ENCODE assay signal across 25 mouse cellular contexts in genomic region chr10:60726896-60727295, GRCm38 (mm10). TPM values are rescaled to one million over a fixed set of nuclear protein-coding genes. Genes with fewer than 3 reads are reported as not detected.
DNase-seq lines count a peak whose midpoint lies in the region; ATAC-seq and TF ChIP-seq lines count a peak whose summit lies in the region.
"Had no signal": no experiment of that assay in that cellular context is flagged by ENCODE, and none has a peak within 500 bp of the region (broad histone marks: within the 10 kb centered on the region; RNA-seq: fewer than 3 reads in every experiment).

No protein-coding gene starts in this region.

- no peak overlapping the region for H3K9ac ChIP-seq in kidney, embryonic 14.5 days (ENCODE audit: low read depth, low read length)
- H3K9ac ChIP-seq in kidney, embryonic 16.5 days (replicated peaks; ENCODE audit: low read length) = no peak overlapping the region
- H3K9ac ChIP-seq: embryonic facial prominence, embryonic 12.5 days; forebrain, embryonic 12.5 days; forebrain, embryonic 15.5 days; forebrain, postnatal 0 days had no signal

- H3K27ac ChIP-seq in kidney, embryonic 14.5 days (ENCODE audit: low read depth, low read length) = no peak overlapping the region
- H3K27ac ChIP-seq in kidney, embryonic 16.5 days (ENCODE audit: low read length) = no peak overlapping the region
- H3K27ac ChIP-seq: embryonic facial prominence, embryonic 12.5 days; forebrain, embryonic 10.5 days; forebrain, embryonic 12.5 days had no signal

- H3K4me3 ChIP-seq in kidney, embryonic 14.5 days (ENCODE audit: low read length) = no peak overlapping the region
- no peak overlapping the region for H3K4me3 ChIP-seq in kidney, embryonic 16.5 days (ENCODE audit: low read length)
- H3K4me3 ChIP-seq in E14TG2a.4 (replicated peaks; ENCODE audit: low read length) = 0 out of 2 replicates have a peak overlapping the region, but pooled peaks have one; percentile 3
- H3K4me3 ChIP-seq: embryonic facial prominence, embryonic 12.5 days; erythroblast, embryonic 14.5 days; forebrain, embryonic 10.5 days; forebrain, embryonic 12.5 days; forebrain, embryonic 15.5 days had no signal

- 73% methylated on average over 3 of the region's 3 CpGs for WGBS in kidney, embryonic 14.5 days
- WGBS in kidney, embryonic 16.5 days = 81% methylated on average over 3 of the region's 3 CpGs

- no peaks in the 10 kb centered on the region for H3K4me1 ChIP-seq in kidney, embryonic 14.5 days (ENCODE audit: control insufficient read depth, insufficient read depth, low read length)
- H3K4me1 ChIP-seq in kidney, embryonic 16.5 days (ENCODE audit: insufficient read depth, low read length) = no peaks in the 10 kb centered on the region
- peaks cover 96% of the 10 kb centered on the region for H3K4me1 ChIP-seq in E14TG2a.4 (replicated peaks; ENCODE audit: low read depth, low read length)

- TF ChIP-seq CTCF in E14TG2a.4 (conservative IDR thresholded peaks at IDR 0.05; ENCODE audit: low read length) = no peak

- peak; percentile 89 for DNase-seq in ES-CJ7 (ENCODE audit: low read depth, low spot score)
- DNase-seq in R1 (ENCODE audit: low read depth, low spot score) = peak; percentile 86
- no peak for DNase-seq in urinary bladder, postnatal 25 days (ENCODE audit: low spot score)
- no peak for DNase-seq in lung, postnatal 14 days
- DNase-seq in Muller cell, postnatal 12 days (ENCODE audit: inconsistent ontology term) = no peak
- DNase-seq: adrenal gland, adult 2 months; adrenal gland, postnatal 10 days; adrenal gland, postnatal 25 days; cerebellum, adult 11 months; cerebellum, adult 18-20 months; cerebellum, adult 8-10 months; cerebellum, adult 9-11 months; cerebellum, postnatal 14 days; cerebellum, postnatal 36 days; embryo, embryonic 11 days; forebrain, postnatal 0 days had no signal

- no peaks in the 10 kb centered on the region for H3K27me3 ChIP-seq in kidney, embryonic 14.5 days (ENCODE audit: control insufficient read depth, insufficient read depth, low read length)
- no peaks in the 10 kb centered on the region for H3K27me3 ChIP-seq in kidney, embryonic 16.5 days (ENCODE audit: insufficient read depth, low read length)
- H3K27me3 ChIP-seq in E14TG2a.4 (ENCODE audit: insufficient read depth, low read length) = no peaks in the 10 kb centered on the region
- H3K27me3 ChIP-seq: embryonic facial prominence, embryonic 12.5 days; forebrain, embryonic 15.5 days had no signal

- H3K9me3 ChIP-seq in kidney, embryonic 14.5 days (ENCODE audit: control insufficient read depth, low read length) = no peaks in the 10 kb centered on the region
- H3K9me3 ChIP-seq in kidney, embryonic 16.5 days (ENCODE audit: low read length) = no peaks in the 10 kb centered on the region
- H3K9me3 ChIP-seq in E14TG2a.4 (ENCODE audit: low read length) = no peaks in the 10 kb centered on the region
- H3K9me3 ChIP-seq: embryonic facial prominence, embryonic 12.5 days; forebrain, embryonic 10.5 days; forebrain, embryonic 12.5 days; forebrain, embryonic 15.5 days; G1E had no signal

- H3K4me2 ChIP-seq in kidney, embryonic 14.5 days (replicated peaks; ENCODE audit: low read depth, low read length) = no peak overlapping the region
- no peak overlapping the region for H3K4me2 ChIP-seq in kidney, embryonic 16.5 days (replicated peaks; ENCODE audit: low read depth, low read length)
- H3K4me2 ChIP-seq: embryonic facial prominence, embryonic 12.5 days; forebrain, embryonic 12.5 days; forebrain, embryonic 15.5 days had no signal

- H3K36me3 ChIP-seq in kidney, embryonic 14.5 days (ENCODE audit: control insufficient read depth, insufficient read depth, low read length) = no peaks in the 10 kb centered on the region
- H3K36me3 ChIP-seq in kidney, embryonic 16.5 days (ENCODE audit: insufficient read depth, low read length) = peaks cover 4% of the 10 kb centered on the region; the same call in 1 of the 2 replicates
- H3K36me3 ChIP-seq in E14TG2a.4 (ENCODE audit: insufficient read depth, low read length) = no peaks in the 10 kb centered on the region
- H3K36me3 ChIP-seq: forebrain, embryonic 10.5 days; forebrain, embryonic 12.5 days had no signal

- peak; percentile 30; the same call in 1 of the 2 replicates for ATAC-seq in kidney, embryonic 14.5 days (ENCODE audit: low FRiP score, low TSS enrichment)
- ATAC-seq in kidney, embryonic 16.5 days (ENCODE audit: low FRiP score, low TSS enrichment) = no peak
- ATAC-seq: forebrain, embryonic 15.5 days; forebrain, postnatal 0 days had no signal

RNA-seq across cellular contexts. Expression of gene Slc29a3, which starts 25.7 kb away (rescaled TPM):
- polyA plus RNA-seq in kidney, embryonic 14.5 days (2014; fragmentation: Nextera tagmentation; extraction: Ambion mirVana) = 4.0 and 10.8 TPM in 2 replicates
- polyA plus RNA-seq in kidney, embryonic 16.5 days (2015; fragmentation: Nextera tagmentation; extraction: Ambion mirVana) = 14.0 and 14.5 TPM in 2 replicates

RNA-seq across cellular contexts. Expression of gene Cdh23, which starts 30.6 kb away (rescaled TPM):
- polyA plus RNA-seq in kidney, embryonic 14.5 days (2014; fragmentation: Nextera tagmentation; extraction: Ambion mirVana) = 0.57 and 0.89 TPM in 2 replicates
- polyA plus RNA-seq in kidney, embryonic 16.5 days (2015; fragmentation: Nextera tagmentation; extraction: Ambion mirVana) = 0.50 and 0.82 TPM in 2 replicates
- polyA plus RNA-seq: G1E had no signal

Comparison
In these comparisons a context has a peak if more than half of its experiments do, and no peak if none do; other contexts are left out.
1. DNase-seq: peak in ES-CJ7 (single experiment) and R1 (single experiment); none in urinary bladder, postnatal 25 days (single experiment), lung, postnatal 14 days (single experiment) and Muller cell, postnatal 12 days (single experiment).